Mouse (Mus musculus) G1E (cell line): ENCODE measurements at regions not wholly inside any gene's neighbourhood (a gene's known extent, or its start where the extent isn't known, plus 50 kb on each side); places are given as distances from the start of the nearest gene placed in this dataset.

Source experiments
- ATAC-seq: 2 replicates; pipeline ENCODE4 v1.8.0; 2016; ENCODE audit warnings: mild to moderate bottlenecking; ENCODE audit not compliant: insufficient number of reproducible peaks, poor library complexity, low FRiP score, severe bottlenecking; ENCODE audit errors: extremely low read depth
- DNase-seq: peaks from one replicate; pipeline ENCODE4 v3.0.0; 2012; ENCODE audit warnings: low spot score
- H3K27me3 ChIP-seq: 2 replicates; pipeline ENCODE4 v1.6.1; 2012; ENCODE audit warnings: mild to moderate bottlenecking, low read length, inconsistent platforms; ENCODE audit not compliant: insufficient read depth
- H3K36me3 ChIP-seq: replicated peaks from 2 replicates; pipeline ENCODE3; 2012; ENCODE audit warnings: mild to moderate bottlenecking, inconsistent platforms
- H3K4me1 ChIP-seq: 2 replicates; pipeline ENCODE4 v1.6.1; 2012; ENCODE audit warnings: low read depth, low read length, inconsistent platforms, mixed read lengths; ENCODE audit not compliant: insufficient read depth
- H3K4me3 ChIP-seq: 2 replicates; pipeline ENCODE4 v1.5.1; 2012; ENCODE audit warnings: low read depth, mild to moderate bottlenecking, inconsistent platforms, low read length, moderate library complexity, mixed read lengths
- H3K9me3 ChIP-seq: replicated peaks from 2 replicates; pipeline ENCODE4 v1.6.1; 2012; ENCODE audit warnings: inconsistent platforms
- CTCF ChIP-seq: IDR thresholded peaks from 2 replicates; pipeline ENCODE4 v1.5.1; 2012; ENCODE audit warnings: low read depth, low read length, inconsistent platforms, mixed read lengths
- GATA1 ChIP-seq: IDR thresholded peaks from 2 replicates; pipeline ENCODE4 v1.6.1; 2012; ENCODE audit warnings: borderline replicate concordance, low read length, inconsistent platforms, mixed read lengths
- GATA2 ChIP-seq: IDR thresholded peaks from 2 replicates; pipeline ENCODE4 v1.6.1; 2012; ENCODE audit warnings: low read depth, low read length, inconsistent platforms, borderline replicate concordance
- POLR2AphosphoS5 ChIP-seq: IDR thresholded peaks from 2 replicates; pipeline ENCODE4 v1.6.1; 2012; ENCODE audit warnings: low read depth, low read length, inconsistent platforms; ENCODE audit not compliant: insufficient replicate concordance
- TAL1 ChIP-seq: conservative IDR thresholded peaks from 2 replicates; pipeline ENCODE4 v1.6.1; 2012; ENCODE audit warnings: low read depth, low read length, inconsistent platforms, mixed read lengths

GRCm38 (mm10) chr3:83540997-83541932 lies 224.9 kb upstream of the Sfrp2 start:
- Histone ChIP-seq H3K27me3 (no peaks in the 10 kb centered on the region), H3K4me3 (no peak overlapping the region), H3K9me3 (no peaks in the 10 kb centered on the region), H3K36me3 (no peaks in the 10 kb centered on the region), H3K4me1 (no peaks in the 10 kb centered on the region)
- ATAC-seq (no peak), DNase-seq (no peak)
- TF ChIP-seq GATA2 (no peak), CTCF (no peak), POLR2AphosphoS5 (no peak), TAL1 (no peak), GATA1 (no peak)

GRCm38 (mm10) chr3:83552516-83553139 lies 213.5 kb upstream of the Sfrp2 start:
- ATAC-seq: no peak
- H3K36me3 ChIP-seq: no peaks in the 10 kb centered on the region

GRCm38 (mm10) chr3:83553858-83554257 lies 212.3 kb upstream of the Sfrp2 start:
- Histone ChIP-seq H3K27me3 (no peaks in the 10 kb centered on the region), H3K4me3 (no peak overlapping the region), H3K36me3 (no peaks in the 10 kb centered on the region), H3K9me3 (peaks cover 2% of the 10 kb centered on the region; the same call in 1 of the 2 replicates), H3K4me1 (no peaks in the 10 kb centered on the region)
- TF ChIP-seq TAL1 (no peak), POLR2AphosphoS5 (no peak), CTCF (no peak), GATA1 (no peak), GATA2 (no peak)
- DNase-seq: no peak
- ATAC-seq: no peak

More at GRCm38 (mm10) chr3:83552516-83553139, 213.5 kb upstream of the Sfrp2 start:
- Histone ChIP-seq H3K9me3 (peaks cover 2% of the 10 kb centered on the region; the same call in 1 of the 2 replicates), H3K4me3 (no peak overlapping the region), H3K27me3 (no peaks in the 10 kb centered on the region), H3K4me1 (no peaks in the 10 kb centered on the region)
- no peak for DNase-seq
- no peak for TF ChIP-seq TAL1
- TF ChIP-seq GATA1: no peak
- TF ChIP-seq POLR2AphosphoS5: no peak
- TF ChIP-seq CTCF: no peak
- no peak for TF ChIP-seq GATA2

GRCm38 (mm10) chr3:83556788-83557515 lies 209.2 kb upstream of the Sfrp2 start:
- H3K27me3 ChIP-seq: no peaks in the 10 kb centered on the region
- TF ChIP-seq CTCF: no peak
- no peak for TF ChIP-seq TAL1
- TF ChIP-seq POLR2AphosphoS5: no peak
- no peak for TF ChIP-seq GATA2
- no peak for TF ChIP-seq GATA1
- DNase-seq (no peak), ATAC-seq (no peak)
- H3K4me3 ChIP-seq: no peak overlapping the region
- no peaks in the 10 kb centered on the region for H3K36me3 ChIP-seq
- H3K9me3 ChIP-seq: peaks cover under 1% of the 10 kb centered on the region; the same call in 1 of the 2 replicates
- H3K4me1 ChIP-seq: no peaks in the 10 kb centered on the region

- no peak for ATAC-seq
- no peak for TF ChIP-seq GATA2
- TF ChIP-seq GATA1: no peak
- TF ChIP-seq POLR2AphosphoS5: no peak
- TF ChIP-seq CTCF: no peak
- no peak for TF ChIP-seq TAL1
- no peak overlapping the region for H3K4me3 ChIP-seq
- H3K36me3 ChIP-seq: no peaks in the 10 kb centered on the region
- no peaks in the 10 kb centered on the region for H3K9me3 ChIP-seq
- DNase-seq: no peak
- H3K27me3 ChIP-seq: no peaks in the 10 kb centered on the region
- H3K4me1 ChIP-seq: no peaks in the 10 kb centered on the region
These were observed 204.1 kb upstream of the Sfrp2 start for GRCm38 (mm10) chr3:83562026-83562425.
